Mouse (Mus musculus) spleen, postnatal 36 days (tissue): Measurements from ENCODE around the gene Gm34653.

Experiments used
- DNase-seq, 2 experiments: peaks; one replicate each; pipeline ENCODE4 v3.0.0; 2022; ENCODE audit warnings: low spot score in 2 of 2, mixed read lengths in 1 of 2

Gene Gm34653

DNA sequence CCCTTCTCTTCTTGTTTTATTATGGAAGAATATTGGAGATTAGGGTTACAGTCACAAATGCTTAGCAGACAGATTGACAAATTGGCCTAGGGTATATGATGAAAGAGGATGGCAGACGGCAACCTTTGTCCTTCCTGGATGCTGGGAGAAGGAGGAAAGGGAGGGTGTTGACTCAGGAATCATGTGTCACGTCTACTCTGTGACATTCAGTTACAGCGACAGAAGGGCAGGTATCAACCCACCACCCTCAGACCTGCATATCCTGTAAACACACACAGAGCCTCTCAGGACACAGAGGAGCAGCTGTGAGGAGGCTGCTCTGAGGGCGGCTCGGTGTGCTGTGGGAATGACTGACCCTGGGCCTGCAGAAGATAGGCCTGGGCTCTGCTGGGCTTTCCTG lies 50.4 kb downstream of the Gm34653 start:
- DNase-seq, result no peak

DNA sequence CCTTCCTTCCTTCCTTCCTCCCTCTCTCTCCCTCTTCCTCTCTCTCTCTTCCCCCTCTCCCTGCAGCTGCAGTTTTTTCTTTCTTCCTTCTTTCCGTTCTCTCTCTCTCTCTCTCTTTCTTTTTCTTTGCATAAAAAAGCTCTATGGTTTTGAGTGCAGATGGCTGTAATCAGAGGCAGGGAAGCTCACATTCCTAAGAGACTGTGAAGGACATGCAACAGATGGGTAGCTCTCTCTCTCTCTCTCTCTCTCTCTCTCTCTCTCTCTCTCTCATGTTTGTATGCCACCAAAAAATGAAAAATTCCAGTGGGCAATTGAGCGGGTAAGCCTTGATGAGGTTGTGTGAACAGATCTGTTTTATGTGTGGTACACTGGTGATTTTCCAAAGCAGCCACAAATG lies 51.4 kb downstream of the Gm34653 start:
- DNase-seq, result no peak
